Mouse (Mus musculus) limb, embryonic 14.5 days (tissue): ENCODE results near the gene Catspere2. TPM values are rescaled to one million over a fixed set of nuclear protein-coding genes. Genes with fewer than 3 reads are reported as not detected.

ENCODE experiments used
- ATAC-seq: fragments of 200-750 bp; cut with Nextera tagmentation; 2 replicates; pipeline ENCODE4 v1.8.0; 2017; ENCODE audit warnings: low read depth, moderate number of reproducible peaks, moderate TSS enrichment; ENCODE audit not compliant: low FRiP score
- DNase-seq: peaks from one replicate; pipeline ENCODE4 v3.0.0-alpha.2; 2015; ENCODE audit warnings: low spot score
- H3K27ac ChIP-seq: fragments of 300-500 bp; sonication (generic); replicated peaks from 2 replicates; pipeline ENCODE4 v1.5.1; 2014; ENCODE audit warnings: low read depth, mild to moderate bottlenecking, low read length, moderate library complexity, mixed read lengths
- H3K27me3 ChIP-seq: fragments of 300-500 bp; sonication (generic); 2 replicates; pipeline ENCODE4 v1.6.1; 2014; ENCODE audit warnings: low read length, mixed read lengths; ENCODE audit not compliant: control insufficient read depth, insufficient read depth
- H3K36me3 ChIP-seq: fragments of 300-500 bp; sonication (generic); 2 replicates; pipeline ENCODE4 v1.6.1; 2014; ENCODE audit warnings: mild to moderate bottlenecking, low read length, moderate library complexity, mixed read lengths; ENCODE audit not compliant: control insufficient read depth, insufficient read depth
- H3K4me1 ChIP-seq: fragments of 300-500 bp; sonication (generic); 2 replicates; pipeline ENCODE4 v1.6.1; 2014; ENCODE audit warnings: antibody characterized with exemption, low read length, mixed read lengths; ENCODE audit not compliant: control insufficient read depth, insufficient read depth
- H3K4me2 ChIP-seq: fragments of 300-500 bp; sonication (generic); replicated peaks from 2 replicates; pipeline ENCODE4 v1.6.1; 2014; ENCODE audit warnings: low read depth, mild to moderate bottlenecking, low read length, moderate library complexity; ENCODE audit not compliant: severe bottlenecking
- H3K4me3 ChIP-seq: fragments of 300-500 bp; sonication (generic); replicated peaks from 2 replicates; pipeline ENCODE4 v1.5.1; 2014; ENCODE audit warnings: low read length
- H3K9ac ChIP-seq: fragments of 300-500 bp; sonication (generic); 2 replicates; pipeline ENCODE4 v1.6.1; 2014; ENCODE audit warnings: mild to moderate bottlenecking, low read depth, low read length, moderate library complexity; ENCODE audit not compliant: severe bottlenecking
- H3K9me3 ChIP-seq: fragments of 300-500 bp; sonication (generic); 2 replicates; pipeline ENCODE4 v1.6.1; 2016; ENCODE audit warnings: low read length; ENCODE audit not compliant: control insufficient read depth
- POLR2A ChIP-seq: fragments of 200-500 bp; IDR thresholded peaks from 2 replicates; pipeline ENCODE4 v1.8.0; 2012; ENCODE audit warnings: inconsistent platforms, mild to moderate bottlenecking, moderate library complexity, borderline replicate concordance; ENCODE audit not compliant: insufficient read depth, insufficient read length; ENCODE audit errors: extremely low read depth
- WGBS: fragments of 180-500 bp; shearing (Covaris S2); extraction: QIAGEN DNeasy Blood & Tissue Kit; methylation state at CpG from one replicate; pipeline ENCODE4 v1.1.7; 2014; 5-methylcytosine and 5-hydroxymethylcytosine counted together
- polyA plus RNA-seq, 2 experiments: library from polyadenylated mRNA; depleted of rRNA in 1 of 2; stranded (reverse) in 1 of 2; unstranded in 1 of 2; fragments of >200 nt; fragmentation: Nextera tagmentation in 1 of 2; extraction: Ambion mirVana in 1 of 2; gene quantifications; 2 replicates each; pipeline versions ENCODE4 v1.2.1 to v1.2.3; 2012 to 2014

Catspere2 gene
- polyA plus RNA-seq, 2 experiments = 0.50 to 0.53 TPM

- TF ChIP-seq POLR2A = no peak
- Histone ChIP-seq H3K27me3 (no peaks in the 10 kb centered on the region), H3K4me3 (no peak overlapping the region), H3K36me3 (no peaks in the 10 kb centered on the region), H3K27ac (no peak overlapping the region), H3K9ac (no peak overlapping the region), H3K4me2 (no peak overlapping the region), H3K4me1 (no peaks in the 10 kb centered on the region), H3K9me3 (no peaks in the 10 kb centered on the region)
- DNase-seq = no peak
- ATAC-seq = no peak
These were observed 226.7 kb downstream of the Catspere2 start for GRCm38 (mm10) chr1:178209966-178210365.

- TF ChIP-seq POLR2A = no peak
- ATAC-seq (no peak), DNase-seq (no peak)
- H3K4me1 ChIP-seq = no peaks in the 10 kb centered on the region
- no peak overlapping the region for H3K4me2 ChIP-seq
- no peak overlapping the region for H3K27ac ChIP-seq
- H3K9me3 ChIP-seq = no peaks in the 10 kb centered on the region
- H3K27me3 ChIP-seq = no peaks in the 10 kb centered on the region
- no peak overlapping the region for H3K4me3 ChIP-seq
- no peaks in the 10 kb centered on the region for H3K36me3 ChIP-seq
- no peak overlapping the region for H3K9ac ChIP-seq
These were observed 233.9 kb downstream of the Catspere2 start for GRCm38 (mm10) chr1:178217157-178217556.

GRCm38 (mm10) chr1:178218305-178218704, 235.1 kb downstream of the Catspere2 start:
- no peaks in the 10 kb centered on the region for H3K9me3 ChIP-seq
- H3K4me1 ChIP-seq = no peaks in the 10 kb centered on the region
- no peak for DNase-seq
- ATAC-seq = no peak
- H3K9ac ChIP-seq = no peak overlapping the region
- H3K4me2 ChIP-seq = no peak overlapping the region
- H3K27ac ChIP-seq = no peak overlapping the region
- no peak overlapping the region for H3K4me3 ChIP-seq
- no peaks in the 10 kb centered on the region for H3K36me3 ChIP-seq
- no peaks in the 10 kb centered on the region for H3K27me3 ChIP-seq
- no peak for TF ChIP-seq POLR2A

- ATAC-seq = no peak
- 73% methylated on average over 5 of the region's 5 CpGs for WGBS
- H3K4me2 ChIP-seq = no peak overlapping the region
- no peak overlapping the region for H3K4me3 ChIP-seq
- DNase-seq = no peak
- H3K27me3 ChIP-seq = no peaks in the 10 kb centered on the region
- no peaks in the 10 kb centered on the region for H3K9me3 ChIP-seq
- H3K9ac ChIP-seq = no peak overlapping the region
- no peaks in the 10 kb centered on the region for H3K4me1 ChIP-seq
- no peak for TF ChIP-seq POLR2A
- no peak overlapping the region for H3K27ac ChIP-seq
- no peaks in the 10 kb centered on the region for H3K36me3 ChIP-seq
These were observed 236.2 kb downstream of the Catspere2 start for GRCm38 (mm10) chr1:178219166-178220077.

Other genes starting within 250 kb of the Catspere2 start
- 36.9 and 40.0 TPM in 2 replicates for gene Adss, start 186.9 kb upstream of the Catspere2 start, polyA plus RNA-seq (2012; rRNA removed)
- 50.1 and 55.8 TPM in 2 replicates for gene Adss, start 186.9 kb upstream of the Catspere2 start, polyA plus RNA-seq (2014; fragmentation: Nextera tagmentation; extraction: Ambion mirVana)
- 15.8 and 17.0 TPM in 2 replicates for gene Desi2, start 204.0 kb downstream of the Catspere2 start, polyA plus RNA-seq (2012; rRNA removed)
- 23.5 and 26.5 TPM in 2 replicates for gene Desi2, start 204.0 kb downstream of the Catspere2 start, polyA plus RNA-seq (2014; fragmentation: Nextera tagmentation; extraction: Ambion mirVana)